Mouse (Mus musculus) liver, embryonic 14.5 days (tissue): ENCODE results near the gene Vmp1. TPM values are rescaled to one million over a fixed set of nuclear protein-coding genes. Genes with fewer than 3 reads are reported as not detected.

Experiments
- ATAC-seq: fragments of 200-750 bp; cut with Nextera tagmentation; 2 replicates; pipeline ENCODE4 v1.8.0; 2017; ENCODE audit warnings: moderate number of reproducible peaks, mild to moderate bottlenecking, moderate library complexity; ENCODE audit not compliant: insufficient read depth
- DNase-seq, 3 experiments: peaks; one replicate each; pipeline ENCODE4 v3.0.0-alpha.2; 2012 to 2013; ENCODE audit warnings: low read depth in 3 of 3, low spot score in 3 of 3
- H3K27ac ChIP-seq: fragments of 300-500 bp; sonication (generic); 2 replicates; pipeline ENCODE4 v1.5.1; 2014; ENCODE audit warnings: moderate library complexity, mild to moderate bottlenecking, control low read depth, inconsistent platforms
- H3K27me3 ChIP-seq: fragments of 300-500 bp; sonication (generic); 2 replicates; pipeline ENCODE4 v1.6.1; 2014; ENCODE audit warnings: mild to moderate bottlenecking, low read length, moderate library complexity; ENCODE audit not compliant: control insufficient read depth, insufficient read depth
- H3K36me3 ChIP-seq: fragments of 300-500 bp; sonication (generic); replicated peaks from 2 replicates; pipeline ENCODE4 v1.6.1; 2014; ENCODE audit warnings: low read depth; ENCODE audit not compliant: control insufficient read depth, insufficient read depth
- H3K4me1 ChIP-seq, 2 experiments: fragments of 200-500 bp in 1 of 2; fragments of 300-500 bp in 1 of 2; sonication (generic) in 1 of 2; replicated peaks; 2 replicates each; pipeline ENCODE4 v1.6.1; 2012 to 2014; ENCODE audit warnings: antibody characterized with exemption in 1 of 2, inconsistent platforms in 1 of 2, low read length in 1 of 2; ENCODE audit not compliant: control insufficient read depth in 2 of 2, insufficient read depth in 2 of 2
- H3K4me2 ChIP-seq: fragments of 300-500 bp; sonication (generic); 2 replicates; pipeline ENCODE4 v1.6.1; 2014; ENCODE audit warnings: low read depth, mild to moderate bottlenecking, control low read depth, moderate library complexity
- H3K4me3 ChIP-seq, 2 experiments: fragments of 200-500 bp in 1 of 2; fragments of 300-500 bp in 1 of 2; sonication (generic) in 1 of 2; 2 replicates each; pipeline ENCODE4 v1.5.1; 2012 to 2014; ENCODE audit warnings: low read depth in 2 of 2, low read length in 2 of 2, mild to moderate bottlenecking in 2 of 2, control low read depth in 1 of 2, inconsistent platforms in 1 of 2, moderate library complexity in 1 of 2; ENCODE audit not compliant: insufficient read depth in 1 of 2
- H3K9ac ChIP-seq: fragments of 300-500 bp; sonication (generic); replicated peaks from 2 replicates; pipeline ENCODE4 v1.6.1; 2014; ENCODE audit warnings: mild to moderate bottlenecking, control low read depth, moderate library complexity
- H3K9me3 ChIP-seq: fragments of 300-500 bp; sonication (generic); 2 replicates; pipeline ENCODE4 v1.6.1; 2016; ENCODE audit warnings: low read length, mixed read lengths; ENCODE audit not compliant: control insufficient read depth
- CTCF ChIP-seq: IDR thresholded peaks from 2 replicates; pipeline ENCODE4 v1.5.1; 2016; ENCODE audit warnings: antibody characterized with exemption, low read depth, control low read depth
- EP300 ChIP-seq: IDR thresholded peaks from 2 replicates; pipeline ENCODE4 v1.6.1; 2016; ENCODE audit warnings: antibody characterized with exemption, low read depth
- WGBS: fragments of 180-500 bp; shearing (Covaris S2); extraction: QIAGEN DNeasy Blood & Tissue Kit; methylation state at CpG from one replicate; pipeline ENCODE4 v1.1.7; 2014; ENCODE audit not compliant: insufficient replicate concordance; 5-methylcytosine and 5-hydroxymethylcytosine counted together
- microRNA counts: library from miRNA; unstranded; fragments of <30 nt; microRNA quantifications from one replicate; lab custom pipeline; 2016
- microRNA-seq: library from miRNA; unstranded; fragments of <30 nt; microRNA quantifications from one replicate; pipeline ENCODE4, GENCODE M21; 2016
- polyA plus RNA-seq, 2 experiments: library from polyadenylated mRNA; depleted of rRNA in 1 of 2; stranded (reverse) in 1 of 2; unstranded in 1 of 2; fragments of >200 nt; fragmentation: Nextera tagmentation in 1 of 2; extraction: Ambion mirVana in 1 of 2; gene quantifications; 2 replicates each; pipeline versions ENCODE4 v1.2.1 to v1.2.3; 2012 to 2014

The Vmp1 gene
- polyA plus RNA-seq, 2 experiments = 33.1 to 94.2 TPM

DNA sequence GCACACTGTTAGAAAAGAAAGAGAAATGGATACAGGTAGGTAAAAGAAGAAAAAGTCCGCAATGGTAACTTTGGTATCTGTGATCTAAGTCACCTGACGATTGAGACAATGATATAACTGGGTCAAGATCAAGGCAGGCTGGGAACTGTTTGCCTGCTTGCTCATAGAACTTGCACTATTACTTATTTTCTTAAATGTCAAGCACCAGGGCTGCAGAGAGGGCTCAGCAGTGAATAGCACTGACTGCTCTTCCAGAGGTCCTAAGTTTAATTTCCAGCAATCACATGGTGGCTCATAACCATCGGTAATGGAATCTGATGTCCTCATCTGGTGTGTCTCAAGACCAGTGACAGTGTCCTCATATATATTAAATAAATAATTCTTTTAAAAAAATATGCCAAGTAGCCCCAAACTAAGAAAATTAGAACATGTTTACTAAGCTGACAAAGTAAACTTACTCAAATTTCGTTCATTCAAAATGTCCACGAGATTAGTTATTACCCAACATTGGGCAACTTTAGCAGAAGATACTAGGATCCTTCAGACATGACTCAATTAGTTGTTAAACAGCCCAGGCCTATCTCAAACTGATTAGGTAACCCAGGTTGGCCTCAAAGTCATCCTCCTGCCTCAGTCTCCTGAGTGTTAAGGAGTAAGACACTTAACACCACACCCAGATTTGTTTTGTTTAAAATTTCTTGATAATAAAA, 149.3 kb downstream of the Vmp1 start:
- Histone ChIP-seq H3K27me3 (no peaks in the 10 kb centered on the region), H3K9me3 (no peaks in the 10 kb centered on the region), H3K4me3 (no peak overlapping the region), H3K4me1 (no peaks in the 10 kb centered on the region), H3K4me2 (no peak overlapping the region), H3K36me3 (peaks cover 31% of the 10 kb centered on the region), H3K9ac (no peak overlapping the region), H3K27ac (no peak overlapping the region)
- WGBS = 79% methylated on average over 5 of the region's 5 CpGs
- no peak for ATAC-seq
- DNase-seq = no peak
- TF ChIP-seq CTCF (no peak), EP300 (no peak)

MicroRNAs within 50 kb of the gene (microRNA counts, 519-probe panel; counts per million panel counts)
- microRNA mmu-miR-21 (lab: Ali Mortazavi, UCI) = 7,787 counts per million, percentile 78 among the panel's probes with 10 or more counts

Small RNAs within 50 kb of the gene (microRNA-seq; reads per million reads assigned to microRNA genes)
- gene Mir21a = 33,877 reads per million, percentile 99 among the genes with 10 or more reads in this experiment

Other genes with a start within 250 kb of the Vmp1 start
- gene Rnft1, start 199.2 kb downstream of the Vmp1 start, polyA plus RNA-seq (2012; rRNA removed) = 2.2 and 3.2 TPM in 2 replicates
- 15.9 and 17.0 TPM in 2 replicates for gene Rnft1, start 199.2 kb downstream of the Vmp1 start, polyA plus RNA-seq (2014; fragmentation: Nextera tagmentation; extraction: Ambion mirVana)
- gene Rps6kb1, start 139.0 kb downstream of the Vmp1 start, polyA plus RNA-seq (2012; rRNA removed) = 5.8 and 8.4 TPM in 2 replicates
- 17.2 and 20.8 TPM in 2 replicates for gene Rps6kb1, start 139.0 kb downstream of the Vmp1 start, polyA plus RNA-seq (2014; fragmentation: Nextera tagmentation; extraction: Ambion mirVana)
- gene Tubd1, start 138.8 kb downstream of the Vmp1 start, polyA plus RNA-seq (2012; rRNA removed) = 4.3 and 5.6 TPM in 2 replicates
- 10.3 and 11.0 TPM in 2 replicates for gene Tubd1, start 138.8 kb downstream of the Vmp1 start, polyA plus RNA-seq (2014; fragmentation: Nextera tagmentation; extraction: Ambion mirVana)
- 5.9 and 10.5 TPM in 2 replicates for gene Ptrh2, start 149 bp upstream of the Vmp1 start, polyA plus RNA-seq (2012; rRNA removed)
- gene Ptrh2, start 149 bp upstream of the Vmp1 start, polyA plus RNA-seq (2014; fragmentation: Nextera tagmentation; extraction: Ambion mirVana) = 19.2 and 20.9 TPM in 2 replicates
- 66.9 and 70.0 TPM in 2 replicates for gene Cltc, start 73.7 kb upstream of the Vmp1 start, polyA plus RNA-seq (2012; rRNA removed)
- gene Cltc, start 73.7 kb upstream of the Vmp1 start, polyA plus RNA-seq (2014; fragmentation: Nextera tagmentation; extraction: Ambion mirVana) = 95.9 and 109 TPM in 2 replicates
- 2.5 and 3.9 TPM in 2 replicates for gene Dhx40, start 123.9 kb upstream of the Vmp1 start, polyA plus RNA-seq (2012; rRNA removed)
- 8.0 and 8.2 TPM in 2 replicates for gene Dhx40, start 123.9 kb upstream of the Vmp1 start, polyA plus RNA-seq (2014; fragmentation: Nextera tagmentation; extraction: Ambion mirVana)